Mouse (Mus musculus): ENCODE measurements around the gene P2rx6. TPM values are rescaled to one million over a fixed set of nuclear protein-coding genes. Genes with fewer than 3 reads are reported as not detected.
A peak's percentile ranks its signal among the peaks of the same experiment; 100 is the strongest.
"Not testable (repeated sequence)": the region's sequence is repeated elsewhere in the genome, so short reads cannot be mapped to it uniquely, and the experiment has no call there.

P2rx6 gene
- polyA plus RNA-seq, 1 experiment from 2014 or later: 1.2 TPM

- 79% methylated on average over 7 of the region's 7 CpGs for WGBS
- no peak for DNase-seq (ENCODE audit: low spot score)
- Histone ChIP-seq H3K27ac (no peak overlapping the region), H3K4me3 (no peak overlapping the region), H3K4me1 (replicated peaks) (peaks cover 27% of the 10 kb centered on the region), H3K27me3 (ENCODE audit: insufficient read depth, poor library complexity, severe bottlenecking) (peaks cover 9% of the 10 kb centered on the region; the same call in 1 of the 2 replicates), H3K9me3 (no peaks in the 10 kb centered on the region), H3K36me3 (no peaks in the 10 kb centered on the region)
Observed at GRCm38 (mm10) chr16:17552837-17553236, 8.8 kb upstream of the P2rx6 start.

GRCm38 (mm10) chr16:17553910-17554685 lies 7.6 kb upstream of the P2rx6 start:
- no peaks in the 10 kb centered on the region for H3K36me3 ChIP-seq
- 6% methylated on average over 18 of the region's 18 CpGs for WGBS
- DNase-seq (ENCODE audit: low spot score): peak; percentile 57
- peak overlapping the region; percentile 43 for H3K4me3 ChIP-seq
- H3K4me1 ChIP-seq (replicated peaks): peaks cover 40% of the 10 kb centered on the region
- no peaks in the 10 kb centered on the region for H3K9me3 ChIP-seq
- H3K27me3 ChIP-seq (ENCODE audit: insufficient read depth, poor library complexity, severe bottlenecking): peaks cover 9% of the 10 kb centered on the region; the same call in 1 of the 2 replicates
- peak overlapping the region; percentile 87 for H3K27ac ChIP-seq

GRCm38 (mm10) chr16:17554702-17555101 lies 7.0 kb upstream of the P2rx6 start:
- H3K27me3 ChIP-seq (ENCODE audit: insufficient read depth, poor library complexity, severe bottlenecking): peaks cover 14% of the 10 kb centered on the region
- not testable (repeated sequence) for H3K36me3 ChIP-seq, H3K9me3 ChIP-seq
- H3K27ac ChIP-seq: peak overlapping the region; percentile 87
- peaks cover 46% of the 10 kb centered on the region for H3K4me1 ChIP-seq (replicated peaks)
- DNase-seq (ENCODE audit: low spot score): peak; percentile 60
- peak overlapping the region; percentile 43 for H3K4me3 ChIP-seq
- WGBS: 8% methylated on average over 4 of the region's 4 CpGs

GRCm38 (mm10) chr16:17556180-17556579 lies 5.5 kb upstream of the P2rx6 start:
- peaks cover 27% of the 10 kb centered on the region for H3K27me3 ChIP-seq (ENCODE audit: insufficient read depth, poor library complexity, severe bottlenecking)
- no peak overlapping the region for H3K4me3 ChIP-seq
- peak overlapping the region; percentile 87; the same call in 1 of the 2 replicates for H3K27ac ChIP-seq
- H3K4me1 ChIP-seq (replicated peaks): peaks cover 61% of the 10 kb centered on the region
- H3K9me3 ChIP-seq: no peaks in the 10 kb centered on the region
- no peaks in the 10 kb centered on the region for H3K36me3 ChIP-seq
- no peak for DNase-seq (ENCODE audit: low spot score)
- 92% methylated on average over 4 of the region's 4 CpGs for WGBS

GRCm38 (mm10) chr16:17556907-17557306 lies 4.8 kb upstream of the P2rx6 start:
- H3K27me3 ChIP-seq (ENCODE audit: insufficient read depth, poor library complexity, severe bottlenecking): peaks cover 32% of the 10 kb centered on the region
- no peaks in the 10 kb centered on the region for H3K36me3 ChIP-seq
- no peak overlapping the region for H3K27ac ChIP-seq
- WGBS: 65% methylated on average over 4 of the region's 4 CpGs
- no peaks in the 10 kb centered on the region for H3K9me3 ChIP-seq
- peaks cover 68% of the 10 kb centered on the region for H3K4me1 ChIP-seq (replicated peaks)
- H3K4me3 ChIP-seq: no peak overlapping the region
- DNase-seq (ENCODE audit: low spot score): no peak

GRCm38 (mm10) chr16:17557947-17558480 lies 3.7 kb upstream of the P2rx6 start:
- DNase-seq (ENCODE audit: low spot score): peak; percentile 71
- peaks cover 77% of the 10 kb centered on the region for H3K4me1 ChIP-seq (replicated peaks)
- WGBS: under 1% methylated on average over 5 of the region's 5 CpGs
- H3K9me3 ChIP-seq: no peaks in the 10 kb centered on the region
- H3K4me3 ChIP-seq: peak overlapping the region; percentile 40
- H3K27me3 ChIP-seq (ENCODE audit: insufficient read depth, poor library complexity, severe bottlenecking): peaks cover 43% of the 10 kb centered on the region
- peak overlapping the region; percentile 88 for H3K27ac ChIP-seq
- no peaks in the 10 kb centered on the region for H3K36me3 ChIP-seq

- H3K27ac ChIP-seq: peak overlapping the region; percentile 88
- H3K4me1 ChIP-seq (replicated peaks): peaks cover 74% of the 10 kb centered on the region
- peak; percentile 57 for DNase-seq (ENCODE audit: low spot score)
- H3K9me3 ChIP-seq: no peaks in the 10 kb centered on the region
- 0% methylated on average over 5 of the region's 5 CpGs for WGBS
- H3K27me3 ChIP-seq (ENCODE audit: insufficient read depth, poor library complexity, severe bottlenecking): peaks cover 44% of the 10 kb centered on the region
- H3K4me3 ChIP-seq: peak overlapping the region; percentile 40
- H3K36me3 ChIP-seq: no peaks in the 10 kb centered on the region
Observed at GRCm38 (mm10) chr16:17558811-17559210, 2.9 kb upstream of the P2rx6 start.

GRCm38 (mm10) chr16:17559396-17560027 lies 2.2 kb upstream of the P2rx6 start:
- WGBS: 60% methylated on average over 9 of the region's 9 CpGs
- peaks cover 67% of the 10 kb centered on the region for H3K4me1 ChIP-seq (replicated peaks)
- H3K27ac ChIP-seq: peak overlapping the region; percentile 88
- no peaks in the 10 kb centered on the region for H3K9me3 ChIP-seq
- H3K4me3 ChIP-seq: peak overlapping the region; percentile 40
- no peaks in the 10 kb centered on the region for H3K36me3 ChIP-seq
- DNase-seq (ENCODE audit: low spot score): no peak
- peaks cover 50% of the 10 kb centered on the region for H3K27me3 ChIP-seq (ENCODE audit: insufficient read depth, poor library complexity, severe bottlenecking)

- peaks cover 53% of the 10 kb centered on the region for H3K27me3 ChIP-seq (ENCODE audit: insufficient read depth, poor library complexity, severe bottlenecking)
- under 1% methylated on average over 22 of the region's 22 CpGs for WGBS
- no peaks in the 10 kb centered on the region for H3K36me3 ChIP-seq
- peaks cover 51% of the 10 kb centered on the region for H3K4me1 ChIP-seq (replicated peaks)
- no peaks in the 10 kb centered on the region for H3K9me3 ChIP-seq
- peak within 1 kb of the TSS; percentile 73 for H3K27ac ChIP-seq
- peak; percentile 85 for DNase-seq (ENCODE audit: low spot score)
- H3K4me3 ChIP-seq: peak within 1 kb of the TSS; percentile 48
Observed at GRCm38 (mm10) chr16:17561128-17561750, 446 bp upstream of the P2rx6 start, which contains the start of gene Lrrc74b. TSS of gene Lrrc74b (minus strand) at chr16:17561247.

- no peaks in the 10 kb centered on the region for H3K36me3 ChIP-seq
- H3K9me3 ChIP-seq: no peaks in the 10 kb centered on the region
- no peak overlapping the region for H3K4me3 ChIP-seq
- no peak for DNase-seq (ENCODE audit: low spot score)
- peaks cover 44% of the 10 kb centered on the region for H3K27me3 ChIP-seq (ENCODE audit: insufficient read depth, poor library complexity, severe bottlenecking)
- peaks cover 43% of the 10 kb centered on the region for H3K4me1 ChIP-seq (replicated peaks)
- H3K27ac ChIP-seq: no peak overlapping the region
- 53% methylated on average over 1 of the region's 1 CpGs for WGBS
Observed at GRCm38 (mm10) chr16:17563580-17563979, 1.9 kb downstream of the P2rx6 start.

GRCm38 (mm10) chr16:17564221-17564620 lies 2.5 kb downstream of the P2rx6 start:
- H3K36me3 ChIP-seq: no peaks in the 10 kb centered on the region
- H3K9me3 ChIP-seq: no peaks in the 10 kb centered on the region
- H3K4me3 ChIP-seq: no peak overlapping the region
- 81% methylated on average over 2 of the region's 2 CpGs for WGBS
- H3K27ac ChIP-seq: no peak overlapping the region
- peaks cover 44% of the 10 kb centered on the region for H3K27me3 ChIP-seq (ENCODE audit: insufficient read depth, poor library complexity, severe bottlenecking)
- H3K4me1 ChIP-seq (replicated peaks): peaks cover 37% of the 10 kb centered on the region
- no peak for DNase-seq (ENCODE audit: low spot score)

GRCm38 (mm10) chr16:17564771-17565170 lies 3.1 kb downstream of the P2rx6 start:
- 76% methylated on average over 3 of the region's 3 CpGs for WGBS
- Histone ChIP-seq H3K27ac (no peak overlapping the region), H3K36me3 (no peaks in the 10 kb centered on the region), H3K9me3 (no peaks in the 10 kb centered on the region), H3K4me1 (replicated peaks) (peaks cover 31% of the 10 kb centered on the region), H3K4me3 (no peak overlapping the region), H3K27me3 (ENCODE audit: insufficient read depth, poor library complexity, severe bottlenecking) (peaks cover 39% of the 10 kb centered on the region)
- DNase-seq (ENCODE audit: low spot score): no peak
